Mouse (Mus musculus): ENCODE data around the gene Pck1. TPM values are rescaled to one million over a fixed set of nuclear protein-coding genes. Genes with fewer than 3 reads are reported as not detected.

Pck1 gene
- polyA plus RNA-seq, 1 experiment from 2014 or later, result not detected

GRCm38 (mm10) chr2:173165357-173165756, 12.5 kb downstream of the Pck1 start:
- H3K9me3 ChIP-seq, result no peaks in the 10 kb centered on the region
- H3K4me2 ChIP-seq (replicated peaks), result no peak overlapping the region
- no peak for ATAC-seq (ENCODE audit: low FRiP score, low read depth)
- no peak overlapping the region for H3K4me3 ChIP-seq
- WGBS, result 89% methylated on average over 10 of the region's 10 CpGs
- peaks cover 26% of the 10 kb centered on the region for H3K4me1 ChIP-seq
- no peak overlapping the region for H3K9ac ChIP-seq
- H3K27me3 ChIP-seq, result peaks cover 17% of the 10 kb centered on the region; the same call in 1 of the 2 replicates
- no peaks in the 10 kb centered on the region for H3K36me3 ChIP-seq
- H3K27ac ChIP-seq, result no peak overlapping the region

- Histone ChIP-seq H3K9ac (no peak overlapping the region), H3K9me3 (no peaks in the 10 kb centered on the region), H3K36me3 (no peaks in the 10 kb centered on the region), H3K4me3 (no peak overlapping the region), H3K27ac (peak overlapping the region; percentile 33; the same call in 1 of the 2 replicates), H3K27me3 (peaks cover 21% of the 10 kb centered on the region), H3K4me2 (replicated peaks) (no peak overlapping the region), H3K4me1 (peaks cover 42% of the 10 kb centered on the region)
- no peak for ATAC-seq (ENCODE audit: low FRiP score, low read depth)
- 19% methylated on average over 5 of the region's 5 CpGs for WGBS
Measured at GRCm38 (mm10) chr2:173168411-173168851, 15.6 kb downstream of the Pck1 start.

- ATAC-seq (ENCODE audit: low FRiP score, low read depth), result no peak
- Histone ChIP-seq H3K4me2 (replicated peaks) (no peak overlapping the region), H3K9ac (no peak overlapping the region), H3K27ac (no peak overlapping the region), H3K36me3 (no peaks in the 10 kb centered on the region), H3K4me1 (peaks cover 55% of the 10 kb centered on the region), H3K27me3 (peaks cover 21% of the 10 kb centered on the region), H3K4me3 (no peak overlapping the region), H3K9me3 (no peaks in the 10 kb centered on the region)
- WGBS, result 50% methylated on average over 2 of the region's 2 CpGs
Measured at GRCm38 (mm10) chr2:173170081-173170480, 17.2 kb downstream of the Pck1 start.

GRCm38 (mm10) chr2:173170715-173171114, 17.9 kb downstream of the Pck1 start:
- H3K27me3 ChIP-seq, result peaks cover 21% of the 10 kb centered on the region
- peaks cover 55% of the 10 kb centered on the region for H3K4me1 ChIP-seq
- ATAC-seq (ENCODE audit: low FRiP score, low read depth), result no peak
- no peaks in the 10 kb centered on the region for H3K9me3 ChIP-seq
- 45% methylated on average over 2 of the region's 2 CpGs for WGBS
- H3K9ac ChIP-seq, result no peak overlapping the region
- H3K4me2 ChIP-seq (replicated peaks), result no peak overlapping the region
- peak overlapping the region; percentile 61; the same call in 1 of the 2 replicates for H3K27ac ChIP-seq
- no peaks in the 10 kb centered on the region for H3K36me3 ChIP-seq
- no peak overlapping the region for H3K4me3 ChIP-seq

GRCm38 (mm10) chr2:173171470-173171869, 18.6 kb downstream of the Pck1 start:
- H3K27me3 ChIP-seq, result peaks cover 15% of the 10 kb centered on the region
- H3K9ac ChIP-seq, result peak overlapping the region; percentile 54

GRCm38 (mm10) chr2:173171956-173172355, 19.1 kb downstream of the Pck1 start:
- H3K9me3 ChIP-seq, result no peaks in the 10 kb centered on the region
- H3K27ac ChIP-seq, result peak overlapping the region; percentile 97
- peaks cover 55% of the 10 kb centered on the region for H3K4me1 ChIP-seq
- ATAC-seq (ENCODE audit: low FRiP score, low read depth), result no peak
- H3K4me2 ChIP-seq (replicated peaks), result peak overlapping the region; percentile 61
- peak overlapping the region; percentile 27; the same call in 1 of the 2 replicates for H3K4me3 ChIP-seq
- H3K27me3 ChIP-seq, result peaks cover 15% of the 10 kb centered on the region
- H3K9ac ChIP-seq, result no peak overlapping the region; the same call in 1 of the 2 replicates
- H3K36me3 ChIP-seq, result no peaks in the 10 kb centered on the region
- 35% methylated on average over 5 of the region's 5 CpGs for WGBS

More at GRCm38 (mm10) chr2:173171470-173171869, 18.6 kb downstream of the Pck1 start:
- no peaks in the 10 kb centered on the region for H3K36me3 ChIP-seq
- peak overlapping the region; percentile 27 for H3K4me3 ChIP-seq
- peaks cover 55% of the 10 kb centered on the region for H3K4me1 ChIP-seq
- peak; percentile 45 for ATAC-seq (ENCODE audit: low FRiP score, low read depth)
- H3K27ac ChIP-seq, result peak overlapping the region; percentile 97
- no peaks in the 10 kb centered on the region for H3K9me3 ChIP-seq
- under 1% methylated on average over 30 of the region's 30 CpGs for WGBS
- H3K4me2 ChIP-seq (replicated peaks), result peak overlapping the region; percentile 61

- no peak for ATAC-seq (ENCODE audit: low FRiP score, low read depth)
- H3K4me1 ChIP-seq, result peaks cover 55% of the 10 kb centered on the region
- H3K9ac ChIP-seq, result no peak overlapping the region
- H3K4me2 ChIP-seq (replicated peaks), result 0 out of 2 replicates have a peak overlapping the region, but pooled peaks have one; percentile 61
- H3K4me3 ChIP-seq, result no peak overlapping the region
- no peaks in the 10 kb centered on the region for H3K36me3 ChIP-seq
- 61% methylated on average over 1 of the region's 1 CpGs for WGBS
- peak overlapping the region; percentile 97; the same call in 1 of the 2 replicates for H3K27ac ChIP-seq
- no peaks in the 10 kb centered on the region for H3K9me3 ChIP-seq
- peaks cover 16% of the 10 kb centered on the region for H3K27me3 ChIP-seq
Measured at GRCm38 (mm10) chr2:173172386-173172785, 19.5 kb downstream of the Pck1 start.

GRCm38 (mm10) chr2:173173008-173173407, 20.2 kb downstream of the Pck1 start:
- 21% methylated on average over 2 of the region's 2 CpGs for WGBS
- no peaks in the 10 kb centered on the region for H3K9me3 ChIP-seq
- H3K4me1 ChIP-seq, result peaks cover 55% of the 10 kb centered on the region
- H3K9ac ChIP-seq, result no peak overlapping the region; the same call in 1 of the 2 replicates
- H3K4me3 ChIP-seq, result 0 out of 2 replicates have a peak overlapping the region, but pooled peaks have one; percentile 32
- no peak for ATAC-seq (ENCODE audit: low FRiP score, low read depth)
- no peaks in the 10 kb centered on the region for H3K36me3 ChIP-seq
- H3K4me2 ChIP-seq (replicated peaks), result peak overlapping the region; percentile 64
- peaks cover 22% of the 10 kb centered on the region for H3K27me3 ChIP-seq
- H3K27ac ChIP-seq, result peak overlapping the region; percentile 97

- peaks cover 21% of the 10 kb centered on the region for H3K27me3 ChIP-seq
Measured at GRCm38 (mm10) chr2:173173521-173174511, 21.0 kb downstream of the Pck1 start.

GRCm38 (mm10) chr2:173174569-173174968, 21.7 kb downstream of the Pck1 start:
- H3K4me1 ChIP-seq, result peaks cover 44% of the 10 kb centered on the region
- H3K4me3 ChIP-seq, result no peak overlapping the region; the same call in 1 of the 2 replicates
- H3K9ac ChIP-seq, result peak overlapping the region; percentile 19; the same call in 1 of the 2 replicates
- no peak for ATAC-seq (ENCODE audit: low FRiP score, low read depth)
- peak overlapping the region; percentile 97 for H3K27ac ChIP-seq
- H3K4me2 ChIP-seq (replicated peaks), result peak overlapping the region; percentile 64
- no peaks in the 10 kb centered on the region for H3K36me3 ChIP-seq
- peaks cover 16% of the 10 kb centered on the region; the same call in 1 of the 2 replicates for H3K27me3 ChIP-seq
- 61% methylated on average over 1 of the region's 1 CpGs for WGBS
- H3K9me3 ChIP-seq, result no peaks in the 10 kb centered on the region

More at GRCm38 (mm10) chr2:173173521-173174511, 21.0 kb downstream of the Pck1 start:
- peak; percentile 82 for ATAC-seq (ENCODE audit: low FRiP score, low read depth)
- H3K9me3 ChIP-seq, result no peaks in the 10 kb centered on the region
- peak overlapping the region; percentile 48 for H3K9ac ChIP-seq
- 4% methylated on average over 22 of the region's 22 CpGs for WGBS
- peak overlapping the region; percentile 64 for H3K4me2 ChIP-seq (replicated peaks)
- peak overlapping the region; percentile 97 for H3K27ac ChIP-seq
- H3K4me3 ChIP-seq, result peak overlapping the region; percentile 32
- peaks cover 48% of the 10 kb centered on the region for H3K4me1 ChIP-seq
- H3K36me3 ChIP-seq, result no peaks in the 10 kb centered on the region

GRCm38 (mm10) chr2:173175703-173176102, 22.9 kb downstream of the Pck1 start:
- no peak for ATAC-seq (ENCODE audit: low FRiP score, low read depth)
- Histone ChIP-seq H3K4me1 (peaks cover 40% of the 10 kb centered on the region), H3K27me3 (peaks cover 20% of the 10 kb centered on the region; the same call in 1 of the 2 replicates), H3K4me2 (replicated peaks) (no peak overlapping the region), H3K9ac (no peak overlapping the region), H3K9me3 (no peaks in the 10 kb centered on the region), H3K36me3 (no peaks in the 10 kb centered on the region), H3K27ac (no peak overlapping the region), H3K4me3 (no peak overlapping the region)
- WGBS, result 91% methylated on average over 5 of the region's 5 CpGs

- H3K4me1 ChIP-seq, result peaks cover 31% of the 10 kb centered on the region
- no peaks in the 10 kb centered on the region for H3K36me3 ChIP-seq
- no peak overlapping the region for H3K9ac ChIP-seq
- 77% methylated on average over 5 of the region's 5 CpGs for WGBS
- ATAC-seq (ENCODE audit: low FRiP score, low read depth), result no peak
- H3K4me2 ChIP-seq (replicated peaks), result no peak overlapping the region
- peaks cover 24% of the 10 kb centered on the region; the same call in 1 of the 2 replicates for H3K27me3 ChIP-seq
- H3K27ac ChIP-seq, result no peak overlapping the region
- H3K9me3 ChIP-seq, result no peaks in the 10 kb centered on the region
- no peak overlapping the region for H3K4me3 ChIP-seq
Measured at GRCm38 (mm10) chr2:173177481-173177880, 24.6 kb downstream of the Pck1 start.

Measured in limb, embryonic 13.5 days (tissue).